Mouse (Mus musculus): ENCODE data around the gene Cbwd1. TPM values are rescaled to one million over a fixed set of nuclear protein-coding genes. Genes with fewer than 3 reads are reported as not detected.

Cbwd1 gene
- polyA plus RNA-seq, 1 experiment from 2014 or later: 27.6 TPM

DNA sequence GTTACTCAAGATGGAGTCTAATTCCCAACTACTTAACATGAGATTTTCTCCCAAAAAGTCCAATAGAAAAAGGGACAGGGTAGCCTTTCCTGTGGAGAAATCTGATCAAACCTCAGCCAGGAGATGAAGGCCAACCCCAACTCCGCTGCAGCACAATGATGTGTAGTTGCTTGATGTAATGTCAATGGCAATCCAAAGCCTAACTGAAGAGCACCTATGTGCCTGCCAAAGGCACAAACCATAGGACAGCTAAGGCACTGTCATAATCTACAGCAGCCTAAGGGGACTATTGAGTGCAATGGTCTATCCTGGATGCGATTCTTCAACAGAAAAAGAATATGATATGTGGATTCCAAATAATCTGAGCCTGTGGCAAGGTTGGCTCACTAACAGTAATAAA lies 58.6 kb downstream of the Cbwd1 start:
- H3K27me3 ChIP-seq: peaks cover 62% of the 10 kb centered on the region
- no peak overlapping the region for H3K4me2 ChIP-seq
- H3K36me3 ChIP-seq: no peaks in the 10 kb centered on the region
- no peak overlapping the region for H3K4me3 ChIP-seq (replicated peaks)
- no peaks in the 10 kb centered on the region for H3K9me3 ChIP-seq
- no peak overlapping the region for H3K9ac ChIP-seq (replicated peaks)
- WGBS: 46% methylated on average over 2 of the region's 2 CpGs
- no peak for ATAC-seq (ENCODE audit: insufficient number of reproducible peaks, insufficient read depth, low FRiP score, low TSS enrichment, low read depth)
- H3K27ac ChIP-seq: no peak overlapping the region
- peaks cover 16% of the 10 kb centered on the region for H3K4me1 ChIP-seq (replicated peaks)

DNA sequence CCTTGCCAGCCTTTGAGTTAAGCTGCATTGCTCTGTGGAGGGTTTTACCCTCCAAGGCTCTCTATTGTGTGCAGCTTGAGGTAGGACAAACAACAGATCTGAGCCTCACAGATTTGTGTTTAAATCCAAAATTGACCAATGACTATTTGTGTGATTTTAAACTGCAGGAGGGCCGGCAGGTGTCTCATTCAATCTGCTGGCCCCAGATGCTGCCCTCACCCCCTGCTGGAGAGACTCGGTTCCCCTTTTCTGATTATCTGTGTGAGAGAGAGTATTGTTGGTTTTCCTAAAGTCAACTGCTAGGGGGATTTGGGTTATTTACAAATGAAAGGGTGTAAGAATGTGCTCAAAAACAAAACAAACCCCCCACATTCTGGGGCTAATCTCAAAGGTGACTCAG lies 59.2 kb downstream of the Cbwd1 start:
- ATAC-seq (ENCODE audit: insufficient number of reproducible peaks, insufficient read depth, low FRiP score, low TSS enrichment, low read depth): no peak
- WGBS: 2% methylated on average over 2 of the region's 2 CpGs
- Histone ChIP-seq H3K4me2 (no peak overlapping the region), H3K4me1 (replicated peaks) (peaks cover 21% of the 10 kb centered on the region), H3K9ac (replicated peaks) (no peak overlapping the region), H3K36me3 (no peaks in the 10 kb centered on the region), H3K9me3 (no peaks in the 10 kb centered on the region), H3K4me3 (replicated peaks) (no peak overlapping the region), H3K27me3 (peaks cover 68% of the 10 kb centered on the region), H3K27ac (no peak overlapping the region)

DNA sequence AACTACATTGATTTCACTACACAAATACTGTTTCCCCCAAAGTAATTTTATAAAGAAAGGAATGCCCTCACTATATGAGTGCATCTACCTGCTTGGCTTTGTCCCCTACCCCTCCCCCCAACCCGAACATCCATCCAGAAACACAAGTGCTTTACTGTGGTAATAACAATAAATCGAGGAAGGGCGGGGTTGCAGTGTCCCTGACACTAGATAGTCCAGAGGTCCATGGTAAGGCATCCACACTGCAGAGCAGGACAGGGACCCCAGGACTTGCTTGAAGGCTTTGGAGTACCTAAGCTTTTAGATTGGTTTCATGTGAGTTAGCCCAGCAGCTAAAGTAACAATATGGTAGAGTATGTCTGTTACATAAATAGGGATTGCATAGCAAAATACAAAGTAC lies 59.7 kb downstream of the Cbwd1 start:
- Histone ChIP-seq H3K27me3 (peaks cover 72% of the 10 kb centered on the region), H3K36me3 (no peaks in the 10 kb centered on the region), H3K4me2 (no peak overlapping the region), H3K27ac (no peak overlapping the region), H3K9me3 (no peaks in the 10 kb centered on the region), H3K4me3 (replicated peaks) (no peak overlapping the region), H3K9ac (replicated peaks) (no peak overlapping the region), H3K4me1 (replicated peaks) (peaks cover 23% of the 10 kb centered on the region)
- ATAC-seq (ENCODE audit: insufficient number of reproducible peaks, insufficient read depth, low FRiP score, low TSS enrichment, low read depth): no peak
- 10% methylated on average over 3 of the region's 3 CpGs for WGBS

DNA sequence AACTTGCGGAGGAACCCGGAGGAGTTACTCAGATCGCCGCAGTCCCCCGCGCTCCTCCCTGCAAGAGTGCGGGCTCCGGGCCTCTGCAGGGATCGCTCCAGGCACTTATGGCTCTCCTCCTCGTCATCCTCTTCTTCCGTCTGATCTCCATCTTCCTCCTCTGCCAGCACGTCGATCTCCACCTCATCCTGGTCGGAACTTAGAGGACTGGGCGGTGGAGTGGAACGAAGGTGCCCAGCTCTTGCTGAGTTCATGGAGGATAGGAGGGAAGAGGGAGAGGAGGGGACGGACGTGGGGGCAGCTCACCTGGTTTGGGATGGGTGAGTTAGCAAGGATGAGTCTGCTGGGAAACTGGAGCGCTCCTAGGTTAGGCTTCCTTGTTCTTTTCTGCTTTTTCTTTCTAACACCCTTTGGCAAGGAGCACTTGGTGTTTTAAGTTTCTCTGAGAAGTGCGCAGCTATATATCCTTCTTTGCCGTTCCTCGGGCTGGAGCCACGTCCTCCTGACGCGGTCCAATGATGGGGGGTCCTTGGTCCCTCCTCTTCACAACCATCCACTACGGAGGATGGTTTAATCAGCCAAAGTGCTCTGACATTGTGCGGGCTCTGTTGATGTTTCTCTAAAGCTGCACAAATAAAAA lies 60.7 kb downstream of the Cbwd1 start, which contains the start of gene Foxd4:
Gene Foxd4 (minus strand): TSS at position 617 of the 640 bp plus-strand sequence.
- H3K4me2 ChIP-seq: peak within 1 kb of the TSS; percentile 66
- H3K36me3 ChIP-seq: no peaks in the 10 kb centered on the region
- no peak within 1 kb of the TSS for H3K27ac ChIP-seq
- H3K9ac ChIP-seq (replicated peaks): no peak within 1 kb of the TSS; the same call in 1 of the 2 replicates
- H3K27me3 ChIP-seq: peaks cover 82% of the 10 kb centered on the region
- H3K9me3 ChIP-seq: no peaks in the 10 kb centered on the region
- under 1% methylated on average over 27 of the region's 27 CpGs for WGBS
- H3K4me3 ChIP-seq (replicated peaks): peak within 1 kb of the TSS; percentile 41
- H3K4me1 ChIP-seq (replicated peaks): peaks cover 23% of the 10 kb centered on the region
- no peak for ATAC-seq (ENCODE audit: insufficient number of reproducible peaks, insufficient read depth, low FRiP score, low TSS enrichment, low read depth)

DNA sequence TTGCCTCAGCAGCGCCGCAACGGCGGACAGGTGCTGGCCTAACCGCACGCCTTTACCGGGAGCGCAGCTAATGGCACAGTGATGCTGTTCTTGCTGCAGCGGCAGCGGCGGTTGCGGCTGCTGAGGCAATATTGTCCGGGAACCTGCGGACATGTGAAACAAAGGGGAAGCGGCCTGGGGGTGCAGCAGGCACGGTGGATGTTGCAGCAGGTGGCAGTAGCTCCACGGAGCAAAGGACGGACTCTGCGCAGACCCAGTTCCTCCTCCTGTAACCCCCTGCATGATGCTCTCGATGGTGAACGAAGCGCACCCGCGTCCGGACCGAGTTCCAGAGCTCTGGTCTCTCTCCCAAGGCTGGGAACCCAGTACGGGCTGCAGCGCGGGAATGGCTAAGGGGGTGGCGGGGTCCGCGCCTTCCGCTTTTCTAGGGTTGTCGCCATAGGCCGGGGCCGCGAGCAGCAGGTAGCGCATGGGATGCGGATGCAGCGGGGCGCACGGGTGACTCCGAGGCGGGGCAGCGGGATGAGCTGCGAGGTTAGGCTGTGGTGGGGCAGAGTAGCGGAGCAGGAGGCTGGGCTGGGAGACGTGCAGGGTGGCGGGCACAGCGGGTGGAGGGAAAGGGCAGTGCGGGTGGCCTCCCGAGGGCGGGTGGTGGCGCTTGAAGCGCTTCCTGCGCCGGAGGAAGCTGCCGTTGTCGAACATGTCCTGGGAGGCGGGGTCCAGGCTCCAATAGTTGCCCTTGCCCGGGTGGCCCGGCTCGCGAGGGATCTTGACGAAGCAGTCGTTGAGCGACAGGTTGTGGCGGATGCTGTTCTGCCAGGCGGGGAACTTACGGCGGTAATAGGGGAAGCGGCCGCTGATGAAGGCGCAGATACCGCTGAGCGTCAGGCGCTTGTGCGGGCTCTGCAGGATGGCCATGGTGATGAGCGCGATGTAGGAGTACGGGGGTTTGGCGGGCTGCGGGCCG lies 61.5 kb downstream of the Cbwd1 start:
- no peak overlapping the region for H3K27ac ChIP-seq
- peaks cover 90% of the 10 kb centered on the region for H3K27me3 ChIP-seq
- H3K4me1 ChIP-seq (replicated peaks): peaks cover 23% of the 10 kb centered on the region
- ATAC-seq (ENCODE audit: insufficient number of reproducible peaks, insufficient read depth, low FRiP score, low TSS enrichment, low read depth): no peak; the same call in 1 of the 2 replicates
- peak overlapping the region; percentile 66 for H3K4me2 ChIP-seq
- no peaks in the 10 kb centered on the region for H3K36me3 ChIP-seq
- peak overlapping the region; percentile 41 for H3K4me3 ChIP-seq (replicated peaks)
- H3K9ac ChIP-seq (replicated peaks): no peak overlapping the region; the same call in 1 of the 2 replicates
- no peaks in the 10 kb centered on the region for H3K9me3 ChIP-seq
- WGBS: under 1% methylated on average over 84 of the region's 84 CpGs

DNA sequence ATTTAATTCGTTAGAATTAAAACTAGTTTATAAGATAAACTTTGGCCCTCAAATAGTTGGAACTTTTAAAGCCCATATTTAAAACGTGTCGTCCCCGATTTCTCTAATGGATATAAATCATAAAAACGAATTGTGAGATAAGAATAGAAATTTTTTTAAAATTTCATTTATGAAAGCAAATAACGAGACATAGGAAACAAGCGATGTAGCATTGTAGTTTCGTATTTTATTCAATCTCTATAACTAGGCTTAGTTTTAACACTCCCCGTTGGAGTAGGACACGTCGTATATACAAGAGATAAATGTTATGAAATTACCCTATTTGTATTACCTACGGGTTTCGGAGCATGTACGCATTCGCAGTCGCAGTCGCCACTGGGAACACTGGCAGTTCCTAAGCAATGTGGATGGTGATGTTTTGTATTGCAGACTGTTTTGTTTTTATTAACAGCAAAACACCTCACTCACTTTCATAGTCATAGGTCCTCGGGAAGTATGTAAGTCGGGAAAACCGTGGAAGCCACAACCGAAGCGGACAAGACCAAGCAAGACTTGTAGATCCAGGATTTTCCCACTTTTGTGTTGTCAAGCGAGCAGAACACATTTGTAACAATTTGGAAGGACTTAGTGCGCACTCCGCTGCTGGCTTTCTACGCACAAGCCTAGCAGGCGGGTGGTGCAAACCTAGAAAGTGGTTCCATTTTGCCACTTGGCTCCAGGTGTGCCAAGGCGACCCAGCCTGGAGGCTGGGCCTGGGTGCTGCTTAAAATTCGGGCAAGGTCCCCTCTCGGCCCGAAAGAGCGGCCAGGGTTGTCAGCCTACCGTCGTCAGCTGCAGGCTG lies 62.5 kb downstream of the Cbwd1 start:
- no peaks in the 10 kb centered on the region for H3K9me3 ChIP-seq
- H3K4me3 ChIP-seq (replicated peaks): peak overlapping the region; percentile 41
- 3% methylated on average over 34 of the region's 34 CpGs for WGBS
- H3K4me2 ChIP-seq: peak overlapping the region; percentile 66
- H3K36me3 ChIP-seq: no peaks in the 10 kb centered on the region
- no peak overlapping the region for H3K27ac ChIP-seq
- no peak overlapping the region for H3K9ac ChIP-seq (replicated peaks)
- ATAC-seq (ENCODE audit: insufficient number of reproducible peaks, insufficient read depth, low FRiP score, low TSS enrichment, low read depth): no peak
- peaks cover 23% of the 10 kb centered on the region for H3K4me1 ChIP-seq (replicated peaks)
- H3K27me3 ChIP-seq: peaks cover 84% of the 10 kb centered on the region

DNA sequence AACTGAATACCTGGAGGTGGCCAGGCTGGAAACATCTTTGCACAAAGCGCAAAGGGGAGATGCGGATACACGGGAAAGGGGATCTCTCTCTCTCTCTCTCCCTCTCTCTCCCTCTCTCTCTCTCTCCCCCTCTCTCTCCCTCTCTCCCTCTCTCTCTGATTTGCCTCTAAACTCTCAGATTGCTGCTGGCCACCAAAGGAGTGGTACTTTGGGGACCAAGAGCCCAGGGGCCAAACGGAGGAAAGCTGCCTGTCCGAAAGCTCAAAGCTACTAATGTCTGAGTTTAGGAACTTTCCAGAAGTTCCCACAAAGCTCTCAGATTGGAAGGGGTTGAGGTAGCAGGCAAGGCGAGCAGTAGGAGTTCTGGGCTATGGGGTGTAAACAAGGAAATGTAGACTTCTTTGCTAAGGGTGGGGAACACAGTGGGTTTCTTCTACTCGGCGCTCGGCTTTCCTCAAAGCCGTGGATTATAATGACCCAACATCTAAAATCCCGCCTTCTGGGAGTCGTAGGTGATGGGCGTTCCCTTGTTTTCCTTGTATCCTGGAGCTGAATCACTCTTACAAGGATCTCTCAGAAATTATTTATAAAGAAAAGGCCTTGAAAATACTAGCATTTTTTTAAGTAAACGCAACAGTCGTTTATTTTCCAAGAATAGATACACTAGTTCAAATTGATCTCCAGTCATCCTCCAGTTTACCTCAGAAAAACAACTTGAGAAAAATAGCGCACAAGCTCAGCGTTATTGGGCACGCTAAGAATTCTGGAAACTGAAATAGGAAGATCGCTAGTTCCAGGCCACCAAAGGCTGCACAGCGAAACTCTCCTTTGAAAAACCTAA lies 63.3 kb downstream of the Cbwd1 start:
- WGBS: 2% methylated on average over 20 of the region's 20 CpGs
- H3K4me2 ChIP-seq: peak overlapping the region; percentile 48
- H3K27ac ChIP-seq: no peak overlapping the region
- no peak overlapping the region for H3K9ac ChIP-seq (replicated peaks)
- H3K9me3 ChIP-seq: no peaks in the 10 kb centered on the region
- peak overlapping the region; percentile 29 for H3K4me3 ChIP-seq (replicated peaks)
- peaks cover 84% of the 10 kb centered on the region for H3K27me3 ChIP-seq
- no peaks in the 10 kb centered on the region for H3K36me3 ChIP-seq
- peaks cover 23% of the 10 kb centered on the region for H3K4me1 ChIP-seq (replicated peaks)
- no peak for ATAC-seq (ENCODE audit: insufficient number of reproducible peaks, insufficient read depth, low FRiP score, low TSS enrichment, low read depth)

DNA sequence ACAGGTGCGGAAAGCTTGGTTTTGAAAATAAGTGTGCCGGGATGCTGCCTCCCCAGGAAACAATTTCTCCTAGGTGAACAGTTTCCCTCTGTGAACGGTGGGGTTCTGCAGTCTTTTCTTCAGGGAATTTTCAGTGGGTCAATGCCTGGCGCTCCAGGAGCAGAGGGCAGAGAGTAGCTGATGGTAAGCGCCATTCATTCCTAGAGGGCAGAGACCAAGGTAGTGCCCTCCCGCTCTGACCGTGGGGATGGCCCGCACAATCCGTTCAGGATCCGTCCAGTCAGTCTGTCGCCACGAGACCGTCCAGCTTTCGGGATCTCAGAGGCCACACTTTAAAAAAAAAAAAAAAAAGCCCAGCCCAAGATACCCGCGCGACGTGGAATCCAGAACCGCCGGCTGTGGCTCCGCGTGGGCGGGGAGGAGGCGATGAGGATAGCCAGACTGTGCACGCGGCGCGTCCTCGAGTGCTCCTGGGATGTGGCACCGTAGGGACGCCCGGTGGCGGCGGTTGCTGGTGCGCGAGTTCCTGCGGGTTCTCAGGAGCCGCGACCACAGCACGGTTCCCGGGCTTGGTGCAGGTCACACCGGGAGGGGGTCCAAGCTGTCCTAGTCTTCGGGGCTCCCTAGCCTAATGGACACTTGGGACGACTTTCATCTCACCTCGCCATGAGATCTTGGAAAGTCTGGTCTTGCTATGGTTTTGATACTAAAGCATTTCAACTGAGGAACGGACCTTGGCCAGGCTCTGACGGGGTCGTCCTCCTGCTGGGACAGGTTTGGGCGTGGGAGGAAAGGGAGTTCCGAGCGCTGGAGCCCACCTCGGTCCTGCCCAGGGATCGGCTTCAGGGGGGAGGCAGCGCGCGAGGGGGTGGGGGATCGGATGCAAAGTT lies 64.2 kb downstream of the Cbwd1 start:
- H3K4me3 ChIP-seq (replicated peaks): peak overlapping the region; percentile 29
- H3K27me3 ChIP-seq: peaks cover 78% of the 10 kb centered on the region
- H3K4me2 ChIP-seq: peak overlapping the region; percentile 48
- WGBS: under 1% methylated on average over 57 of the region's 57 CpGs
- H3K9me3 ChIP-seq: no peaks in the 10 kb centered on the region
- no peak overlapping the region for H3K27ac ChIP-seq
- no peak overlapping the region for H3K9ac ChIP-seq (replicated peaks)
- ATAC-seq (ENCODE audit: insufficient number of reproducible peaks, insufficient read depth, low FRiP score, low TSS enrichment, low read depth): 0 out of 2 replicates have a peak, but pooled peaks have one; percentile 45
- H3K4me1 ChIP-seq (replicated peaks): peaks cover 23% of the 10 kb centered on the region
- H3K36me3 ChIP-seq: no peaks in the 10 kb centered on the region

DNA sequence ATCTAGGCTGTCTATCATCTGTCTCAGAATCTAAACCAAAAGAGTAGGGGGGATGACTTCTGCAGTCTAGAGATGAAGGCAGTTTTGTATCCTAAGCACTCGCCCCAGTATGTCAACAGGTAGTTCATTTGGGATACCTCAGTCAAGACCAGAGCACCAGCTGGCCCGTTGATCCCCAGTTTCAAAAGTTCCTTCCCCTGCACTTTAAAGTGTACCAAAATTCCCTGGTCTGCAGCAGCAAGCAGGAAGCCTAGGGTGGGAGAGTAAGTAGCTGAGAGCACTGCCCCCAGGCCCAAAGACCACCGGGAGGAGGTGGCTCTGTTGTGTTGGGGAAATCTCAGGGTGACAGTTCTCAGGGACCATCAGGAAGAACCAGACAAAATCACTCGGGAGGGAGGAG lies 64.9 kb downstream of the Cbwd1 start:
- H3K4me1 ChIP-seq (replicated peaks): peaks cover 23% of the 10 kb centered on the region
- peaks cover 70% of the 10 kb centered on the region for H3K27me3 ChIP-seq
- no peak overlapping the region for H3K9ac ChIP-seq (replicated peaks)
- H3K4me2 ChIP-seq: no peak overlapping the region
- H3K27ac ChIP-seq: no peak overlapping the region
- WGBS: 15% methylated on average over 4 of the region's 4 CpGs
- H3K9me3 ChIP-seq: no peaks in the 10 kb centered on the region
- no peak for ATAC-seq (ENCODE audit: insufficient number of reproducible peaks, insufficient read depth, low FRiP score, low TSS enrichment, low read depth)
- H3K4me3 ChIP-seq (replicated peaks): no peak overlapping the region
- no peaks in the 10 kb centered on the region for H3K36me3 ChIP-seq
